Mouse (Mus musculus) embryonic facial prominence, embryonic 12.5 days (tissue): ENCODE results near the gene Hs3st4. TPM values are rescaled to one million over a fixed set of nuclear protein-coding genes. Genes with fewer than 3 reads are reported as not detected.

Experiments
- ATAC-seq: fragments of 200-750 bp; cut with Nextera tagmentation; 2 replicates; pipeline ENCODE4 v1.8.0; 2017; ENCODE audit not compliant: insufficient number of reproducible peaks, insufficient read depth, low FRiP score, low TSS enrichment
- H3K27ac ChIP-seq: fragments of 300-500 bp; sonication (generic); 2 replicates; pipeline ENCODE4 v1.5.1; 2016; ENCODE audit warnings: mild to moderate bottlenecking
- H3K27me3 ChIP-seq: fragments of 300-500 bp; sonication (generic); 2 replicates; pipeline ENCODE4 v1.6.1; 2016; ENCODE audit warnings: mild to moderate bottlenecking, moderate library complexity
- H3K36me3 ChIP-seq: fragments of 300-500 bp; sonication (generic); 2 replicates; pipeline ENCODE4 v1.6.1; 2016; ENCODE audit warnings: mild to moderate bottlenecking
- H3K4me1 ChIP-seq: fragments of 300-500 bp; sonication (generic); 2 replicates; pipeline ENCODE4 v1.6.1; 2016
- H3K4me2 ChIP-seq: fragments of 300-500 bp; sonication (generic); replicated peaks from 2 replicates; pipeline ENCODE4 v1.6.1; 2016; ENCODE audit warnings: mild to moderate bottlenecking, moderate library complexity
- H3K4me3 ChIP-seq: fragments of 300-500 bp; sonication (generic); 2 replicates; pipeline ENCODE4 v1.5.1; 2016; ENCODE audit warnings: mild to moderate bottlenecking
- H3K9ac ChIP-seq: fragments of 300-500 bp; sonication (generic); 2 replicates; pipeline ENCODE4 v1.6.1; 2016; ENCODE audit warnings: mild to moderate bottlenecking, moderate library complexity
- H3K9me3 ChIP-seq: fragments of 300-500 bp; sonication (generic); 2 replicates; pipeline ENCODE4 v1.6.1; 2016; ENCODE audit warnings: mild to moderate bottlenecking, moderate library complexity
- WGBS: fragments of 180-500 bp; shearing (Covaris S2); methylation state at CpG from one replicate; pipeline ENCODE4 v1.1.7; 2016; 5-methylcytosine and 5-hydroxymethylcytosine counted together
- polyA plus RNA-seq: library from polyadenylated mRNA; unstranded; fragments of >200 nt; fragmentation: Nextera tagmentation; extraction: Ambion mirVana; gene quantifications from 2 replicates; pipeline ENCODE4 v1.2.1, GENCODE M21; 2016

Hs3st4 gene
- polyA plus RNA-seq, 1 experiment from 2014 or later: 0.38 TPM

GRCm38 (mm10) chr7:124141229-124141628 lies 158.6 kb downstream of the Hs3st4 start:
- H3K36me3 ChIP-seq: no peaks in the 10 kb centered on the region
- no peaks in the 10 kb centered on the region for H3K4me1 ChIP-seq
- no peaks in the 10 kb centered on the region for H3K9me3 ChIP-seq
- H3K4me3 ChIP-seq: no peak overlapping the region
- 90% methylated on average over 6 of the region's 6 CpGs for WGBS
- no peak overlapping the region for H3K4me2 ChIP-seq
- H3K9ac ChIP-seq: no peak overlapping the region
- H3K27ac ChIP-seq: no peak overlapping the region
- ATAC-seq: no peak
- H3K27me3 ChIP-seq: no peaks in the 10 kb centered on the region

DNA sequence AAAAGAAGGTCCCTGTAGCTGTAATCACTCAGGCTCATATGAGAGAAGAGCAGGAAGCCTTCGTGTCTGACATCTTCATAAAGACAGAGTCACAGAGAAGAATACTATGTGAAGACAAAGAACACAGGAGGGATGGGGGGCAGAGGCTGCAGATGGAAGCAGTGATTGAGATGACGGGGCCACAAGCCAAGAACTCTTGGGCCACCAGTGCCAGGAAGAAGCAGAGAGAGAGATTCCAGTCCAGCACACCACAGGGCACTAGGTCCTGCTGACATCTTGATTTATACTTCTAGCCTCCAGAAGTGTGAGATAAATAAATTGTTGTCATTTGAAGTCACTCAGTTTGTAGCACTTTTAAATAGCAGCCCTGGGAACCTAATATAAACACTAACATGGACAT lies 168.2 kb downstream of the Hs3st4 start:
- Histone ChIP-seq H3K27ac (no peak overlapping the region), H3K4me3 (no peak overlapping the region), H3K4me1 (no peaks in the 10 kb centered on the region), H3K4me2 (no peak overlapping the region), H3K27me3 (no peaks in the 10 kb centered on the region), H3K9ac (no peak overlapping the region), H3K9me3 (no peaks in the 10 kb centered on the region), H3K36me3 (no peaks in the 10 kb centered on the region)
- no peak for ATAC-seq
- WGBS: 74% methylated on average over 2 of the region's 2 CpGs

GRCm38 (mm10) chr7:124163301-124163700 lies 180.6 kb downstream of the Hs3st4 start:
- H3K9me3 ChIP-seq: no peaks in the 10 kb centered on the region
- no peak overlapping the region for H3K4me3 ChIP-seq
- no peaks in the 10 kb centered on the region for H3K4me1 ChIP-seq
- 95% methylated on average over 1 of the region's 1 CpGs for WGBS
- no peak for ATAC-seq
- H3K36me3 ChIP-seq: no peaks in the 10 kb centered on the region
- H3K27me3 ChIP-seq: no peaks in the 10 kb centered on the region
- no peak overlapping the region for H3K4me2 ChIP-seq
- H3K9ac ChIP-seq: no peak overlapping the region
- no peak overlapping the region for H3K27ac ChIP-seq

DNA sequence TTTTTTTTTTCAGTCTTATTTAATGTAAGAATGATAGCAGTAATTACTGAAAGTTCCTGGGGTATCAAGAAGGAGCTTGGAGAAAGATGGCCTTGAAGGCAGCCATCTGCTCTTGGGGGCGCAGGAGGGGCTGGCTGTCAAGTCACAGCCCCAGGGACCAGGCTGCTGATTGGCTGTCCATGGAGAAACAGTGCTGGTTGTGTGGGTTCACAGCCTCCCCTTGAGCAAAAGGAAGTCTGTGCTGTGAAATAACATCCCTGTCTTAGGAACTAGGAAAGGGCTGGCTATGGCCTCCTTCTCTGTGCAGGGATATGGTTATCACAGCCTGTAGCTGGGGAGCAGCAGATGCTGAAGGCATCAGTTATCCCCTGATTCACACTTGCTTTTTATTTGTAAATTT lies 183.6 kb downstream of the Hs3st4 start:
- ATAC-seq: no peak
- Histone ChIP-seq H3K27ac (no peak overlapping the region), H3K36me3 (no peaks in the 10 kb centered on the region), H3K9ac (no peak overlapping the region), H3K9me3 (no peaks in the 10 kb centered on the region), H3K4me3 (no peak overlapping the region), H3K27me3 (no peaks in the 10 kb centered on the region), H3K4me1 (no peaks in the 10 kb centered on the region), H3K4me2 (no peak overlapping the region)
- 53% methylated on average over 1 of the region's 1 CpGs for WGBS

GRCm38 (mm10) chr7:124168796-124169195 lies 186.1 kb downstream of the Hs3st4 start:
- no peak overlapping the region for H3K27ac ChIP-seq
- 86% methylated on average over 2 of the region's 2 CpGs for WGBS

GRCm38 (mm10) chr7:124170001-124170400 lies 187.3 kb downstream of the Hs3st4 start:
- Histone ChIP-seq H3K4me2 (no peak overlapping the region), H3K27me3 (no peaks in the 10 kb centered on the region), H3K27ac (no peak overlapping the region), H3K9ac (no peak overlapping the region), H3K9me3 (no peaks in the 10 kb centered on the region), H3K4me3 (no peak overlapping the region), H3K36me3 (no peaks in the 10 kb centered on the region), H3K4me1 (no peaks in the 10 kb centered on the region)
- 79% methylated on average over 2 of the region's 2 CpGs for WGBS
- no peak for ATAC-seq

More at GRCm38 (mm10) chr7:124168796-124169195, 186.1 kb downstream of the Hs3st4 start:
- no peak for ATAC-seq
- Histone ChIP-seq H3K4me3 (no peak overlapping the region), H3K36me3 (no peaks in the 10 kb centered on the region), H3K4me2 (no peak overlapping the region), H3K9me3 (no peaks in the 10 kb centered on the region), H3K4me1 (no peaks in the 10 kb centered on the region), H3K27me3 (no peaks in the 10 kb centered on the region), H3K9ac (no peak overlapping the region)

DNA sequence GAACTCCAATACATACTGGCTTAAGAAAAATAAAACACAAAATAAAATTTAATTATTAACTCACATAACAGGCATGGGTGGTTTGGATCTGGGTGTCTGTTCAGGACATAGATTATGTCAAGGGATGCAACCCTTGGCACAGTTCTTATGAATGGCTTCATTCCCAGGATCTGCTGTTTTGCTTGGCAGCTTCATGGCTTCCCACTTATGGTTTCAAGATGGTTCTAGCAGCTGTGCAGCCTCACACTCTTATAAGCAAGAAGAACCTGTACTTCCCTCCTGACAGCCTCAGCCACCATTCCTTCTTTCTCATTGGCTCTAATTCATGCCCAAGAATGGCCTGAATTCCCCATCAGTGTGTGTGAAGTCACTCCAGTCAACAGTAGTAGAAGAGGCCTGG lies 189.3 kb downstream of the Hs3st4 start:
- no peak overlapping the region for H3K4me2 ChIP-seq
- H3K4me3 ChIP-seq: no peak overlapping the region
- H3K4me1 ChIP-seq: no peaks in the 10 kb centered on the region
- H3K9me3 ChIP-seq: no peaks in the 10 kb centered on the region
- no peak overlapping the region for H3K27ac ChIP-seq
- no peak for ATAC-seq
- H3K27me3 ChIP-seq: no peaks in the 10 kb centered on the region
- H3K36me3 ChIP-seq: no peaks in the 10 kb centered on the region
- no peak overlapping the region for H3K9ac ChIP-seq

GRCm38 (mm10) chr7:124180926-124181325 lies 198.3 kb downstream of the Hs3st4 start:
- Histone ChIP-seq H3K27ac (no peak overlapping the region), H3K36me3 (no peaks in the 10 kb centered on the region), H3K9me3 (no peaks in the 10 kb centered on the region), H3K4me2 (no peak overlapping the region), H3K27me3 (no peaks in the 10 kb centered on the region), H3K4me3 (no peak overlapping the region), H3K9ac (no peak overlapping the region), H3K4me1 (no peaks in the 10 kb centered on the region)
- 88% methylated on average over 3 of the region's 3 CpGs for WGBS
- ATAC-seq: no peak

GRCm38 (mm10) chr7:124184693-124185092 lies 202.0 kb downstream of the Hs3st4 start:
- Histone ChIP-seq H3K9me3 (no peaks in the 10 kb centered on the region), H3K4me1 (no peaks in the 10 kb centered on the region), H3K27ac (no peak overlapping the region), H3K4me3 (no peak overlapping the region), H3K36me3 (no peaks in the 10 kb centered on the region), H3K27me3 (no peaks in the 10 kb centered on the region), H3K9ac (no peak overlapping the region), H3K4me2 (no peak overlapping the region)
- no peak for ATAC-seq
- WGBS: 85% methylated on average over 1 of the region's 1 CpGs

DNA sequence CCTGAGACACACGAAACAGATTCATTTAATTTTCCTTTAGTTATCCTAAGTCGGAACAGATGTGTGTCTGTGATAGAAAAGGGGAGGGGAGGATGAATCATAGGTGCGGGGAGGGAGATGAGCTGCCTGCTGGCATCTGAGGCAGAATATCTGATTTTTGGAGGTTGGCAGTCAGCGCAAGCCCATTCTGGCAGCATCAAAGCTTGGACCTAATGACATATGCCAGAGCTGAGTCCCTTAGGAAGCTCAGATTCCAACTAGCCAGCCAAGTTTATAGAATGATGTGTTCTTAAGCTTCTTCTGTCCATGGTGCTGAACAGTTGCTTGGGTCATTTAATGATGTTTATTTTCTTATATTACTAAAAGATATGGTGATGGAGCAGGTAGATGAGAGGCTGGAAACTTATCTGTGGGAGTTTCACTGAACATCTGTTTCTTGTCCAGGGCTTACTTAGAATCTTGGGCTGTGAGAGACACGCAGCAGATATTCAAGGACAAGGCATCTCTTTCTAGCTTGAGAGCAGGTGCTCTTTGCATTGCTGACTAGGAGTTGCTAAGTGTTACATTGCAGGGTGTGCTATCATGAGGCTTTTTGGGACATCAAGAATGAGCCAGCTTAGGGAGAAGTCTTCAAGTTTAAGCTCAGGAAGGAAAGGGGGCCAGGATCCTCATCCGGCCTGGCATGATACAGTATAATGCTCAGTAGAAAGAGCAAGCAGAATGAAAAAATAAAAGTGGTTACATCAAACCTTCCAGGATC lies 216.3 kb downstream of the Hs3st4 start:
- no peaks in the 10 kb centered on the region for H3K9me3 ChIP-seq
- ATAC-seq: no peak
- H3K4me1 ChIP-seq: no peaks in the 10 kb centered on the region
- no peak overlapping the region for H3K4me2 ChIP-seq
- 55% methylated on average over 6 of the region's 6 CpGs for WGBS
- H3K9ac ChIP-seq: no peak overlapping the region
- H3K4me3 ChIP-seq: no peak overlapping the region
- H3K27me3 ChIP-seq: no peaks in the 10 kb centered on the region
- H3K27ac ChIP-seq: no peak overlapping the region
- no peaks in the 10 kb centered on the region for H3K36me3 ChIP-seq

- H3K27me3 ChIP-seq: no peaks in the 10 kb centered on the region
- no peaks in the 10 kb centered on the region for H3K9me3 ChIP-seq
- WGBS: 82% methylated on average over 1 of the region's 1 CpGs
- no peaks in the 10 kb centered on the region for H3K36me3 ChIP-seq
- H3K4me1 ChIP-seq: no peaks in the 10 kb centered on the region
- no peak for ATAC-seq
- no peak overlapping the region for H3K4me2 ChIP-seq
- H3K27ac ChIP-seq: no peak overlapping the region
- no peak overlapping the region for H3K9ac ChIP-seq
- H3K4me3 ChIP-seq: no peak overlapping the region
Measured at GRCm38 (mm10) chr7:124216921-124217320, 234.3 kb downstream of the Hs3st4 start.

GRCm38 (mm10) chr7:124220556-124220955 lies 237.9 kb downstream of the Hs3st4 start:
- no peaks in the 10 kb centered on the region for H3K4me1 ChIP-seq
- H3K27me3 ChIP-seq: no peaks in the 10 kb centered on the region
- no peak overlapping the region for H3K4me3 ChIP-seq
- H3K9me3 ChIP-seq: no peaks in the 10 kb centered on the region
- no peak overlapping the region for H3K9ac ChIP-seq
- no peaks in the 10 kb centered on the region for H3K36me3 ChIP-seq
- H3K27ac ChIP-seq: no peak overlapping the region
- 74% methylated on average over 10 of the region's 10 CpGs for WGBS
- no peak for ATAC-seq
- H3K4me2 ChIP-seq: no peak overlapping the region
